Mouse (Mus musculus): Measurements from ENCODE around the gene Olfr1313.
"Not testable (repeated sequence)": the region's sequence is repeated elsewhere in the genome, so short reads cannot be mapped to it uniquely, and the experiment has no call there.

Olfr1313 gene

GRCm38 (mm10) chr2:112077743-112078142, at the start of gene Olfr1313:
Olfr1313 (minus strand) TSS chr2:112077843.
- no peak for DNase-seq (ENCODE audit: low spot score)

- no peak for DNase-seq (ENCODE audit: low spot score)
These were observed 37.7 kb upstream of the Olfr1313 start, which contains the start of gene Olfr1315-ps1 for GRCm38 (mm10) chr2:112115340-112115739. Olfr1315-ps1 (minus strand) TSS chr2:112115440.

GRCm38 (mm10) chr2:112096681-112097080, 19.0 kb upstream of the Olfr1313 start, which contains the start of gene Olfr1314:
Olfr1314 (minus strand) TSS chr2:112096781.
- no peak for DNase-seq (ENCODE audit: low spot score)

- no peak for DNase-seq (ENCODE audit: low spot score)
These were observed 27.5 kb downstream of the Olfr1313 start, which contains the start of gene Olfr1312 for GRCm38 (mm10) chr2:112050138-112050537. Olfr1312 (minus strand) TSS chr2:112050238.

GRCm38 (mm10) chr2:112026971-112027370, 50.7 kb downstream of the Olfr1313 start:
- not testable (repeated sequence) for DNase-seq (ENCODE audit: low spot score)

GRCm38 (mm10) chr2:112024312-112024711, 53.3 kb downstream of the Olfr1313 start, which contains the start of gene Olfr1311:
Olfr1311 (minus strand) TSS chr2:112024412.
- DNase-seq (ENCODE audit: low spot score), result no peak

All from urinary bladder, postnatal 25 days (tissue).